Mouse (Mus musculus) myocyte (in vitro differentiated cells): ENCODE data around the gene Dnlz. TPM values are rescaled to one million over a fixed set of nuclear protein-coding genes. Genes with fewer than 3 reads are reported as not detected.

ENCODE experiments used
- H3K27me3 ChIP-seq: one replicate; pipeline ENCODE4 v1.6.1; 2011; ENCODE audit not compliant: control insufficient read depth, insufficient read depth, insufficient read length
- H3K36me3 ChIP-seq: one replicate; pipeline ENCODE4 v1.6.1; 2011; ENCODE audit not compliant: control insufficient read depth, insufficient read depth
- H3K4me2 ChIP-seq: one replicate; pipeline ENCODE4 v1.6.1; 2011; ENCODE audit warnings: low read depth, control low read depth
- H3K4me3 ChIP-seq: one replicate; pipeline ENCODE4 v1.5.1; 2011; ENCODE audit warnings: mild to moderate bottlenecking, control low read depth, moderate library complexity
- H3K79me2 ChIP-seq: one replicate; pipeline ENCODE4 v1.6.1; 2011; ENCODE audit not compliant: control insufficient read depth, insufficient read depth
- H3ac ChIP-seq: one replicate; pipeline ENCODE4 v1.6.1; 2011; ENCODE audit not compliant: control insufficient read depth, insufficient read length
- CEBPB ChIP-seq: IDR thresholded peaks from 2 replicates; pipeline ENCODE4 v1.6.1; 2011; ENCODE audit warnings: mild to moderate bottlenecking, moderate library complexity; ENCODE audit not compliant: poor library complexity, insufficient read depth, severe bottlenecking
- E2F4 ChIP-seq: IDR thresholded peaks from one replicate; pipeline ENCODE4 v1.6.1; 2011; ENCODE audit warnings: mild to moderate bottlenecking, control low read depth, moderate library complexity; ENCODE audit not compliant: insufficient read depth
- MAX ChIP-seq: IDR thresholded peaks from one replicate; pipeline ENCODE4 v1.6.1; 2011; ENCODE audit warnings: low read depth, mild to moderate bottlenecking, control low read depth
- MYOD1 ChIP-seq, 3 experiments: IDR thresholded peaks; one replicate each; pipeline ENCODE4 v1.6.1; 2011; ENCODE audit warnings: control low read depth in 2 of 3, low read depth in 2 of 3, mild to moderate bottlenecking in 2 of 3, moderate library complexity in 1 of 3; ENCODE audit not compliant: insufficient read length in 2 of 3, control insufficient read depth in 1 of 3
- MYOG ChIP-seq, 3 experiments: IDR thresholded peaks; one replicate each; pipeline ENCODE4 v1.6.1; 2011; ENCODE audit warnings: control low read depth in 2 of 3, low read depth in 2 of 3, mild to moderate bottlenecking in 2 of 3; ENCODE audit not compliant: insufficient read length in 2 of 3, control insufficient read depth in 1 of 3, insufficient read depth in 1 of 3
- POLR2A ChIP-seq: IDR thresholded peaks from one replicate; pipeline ENCODE4 v1.6.1; 2011; ENCODE audit warnings: low read depth, mild to moderate bottlenecking, control low read depth, moderate library complexity; ENCODE audit not compliant: insufficient read length
- POLR2AphosphoS2 ChIP-seq: IDR thresholded peaks from one replicate; pipeline ENCODE4 v1.6.1; 2011; ENCODE audit warnings: low read depth, control low read depth; ENCODE audit not compliant: insufficient read length
- REST ChIP-seq: IDR thresholded peaks from one replicate; pipeline ENCODE4 v1.6.1; 2011; ENCODE audit warnings: mild to moderate bottlenecking, control low read depth, moderate library complexity; ENCODE audit not compliant: insufficient read depth, insufficient read length
- SRF ChIP-seq: IDR thresholded peaks from one replicate; pipeline ENCODE4 v1.6.1; 2011; ENCODE audit warnings: low read depth; ENCODE audit not compliant: control insufficient read depth, insufficient read length
- TCF12 ChIP-seq: IDR thresholded peaks from one replicate; pipeline ENCODE4 v1.6.1; 2011; ENCODE audit warnings: mild to moderate bottlenecking, control low read depth; ENCODE audit not compliant: poor library complexity, insufficient read depth, severe bottlenecking
- TCF3 ChIP-seq: IDR thresholded peaks from one replicate; pipeline ENCODE4 v1.6.1; 2011; ENCODE audit warnings: low read depth, control low read depth; ENCODE audit not compliant: insufficient read length
- USF1 ChIP-seq: IDR thresholded peaks from one replicate; pipeline ENCODE4 v1.6.1; 2011; ENCODE audit warnings: low read depth, mild to moderate bottlenecking, control low read depth, moderate library complexity
- polyA plus RNA-seq: library from polyadenylated mRNA; unstranded; fragments of >200 nt; fragmentation: generic; extraction: Trizol; gene quantifications from one replicate; pipeline ENCODE4 v1.2.1, GENCODE M21; 2012; ENCODE audit warnings: missing spikeins

Gene Dnlz
- polyA plus RNA-seq, 1 experiment: 28.4 TPM

DNA sequence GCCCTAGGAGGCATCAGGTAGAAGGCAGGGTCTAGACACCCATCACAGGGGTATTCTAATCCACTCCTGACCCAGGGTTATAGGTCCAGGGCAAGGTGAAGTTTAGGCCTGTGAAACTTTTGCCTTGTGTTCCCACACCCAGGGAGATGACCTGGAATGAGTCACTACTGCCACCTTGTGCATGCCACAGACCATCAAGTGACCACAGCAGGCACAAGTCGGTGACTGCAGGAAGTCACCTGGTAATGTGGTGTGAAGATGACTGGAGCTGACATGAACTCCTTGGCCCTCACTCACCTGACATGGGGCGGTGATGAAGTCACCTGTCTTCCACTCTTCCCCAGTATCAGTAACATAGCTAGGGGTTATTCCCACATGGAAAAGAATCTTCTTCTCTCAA lies 39.1 kb downstream of the Dnlz start:
- no peak overlapping the region for H3K4me3 ChIP-seq
- peaks cover 2% of the 10 kb centered on the region for H3K79me2 ChIP-seq
- no peak overlapping the region for H3ac ChIP-seq
- TF ChIP-seq MYOG (IDR thresholded peaks at IDR 0.05; ENCODE audit: control insufficient read depth in 1 of 3, insufficient read depth in 1 of 3, insufficient read length in 2 of 3, low read depth in 2 of 3): no peak
- no peak for TF ChIP-seq REST
- TF ChIP-seq POLR2A: no peak
- TF ChIP-seq SRF: no peak
- no peak for TF ChIP-seq MAX
- no peak for TF ChIP-seq MYOD1 (IDR thresholded peaks at IDR 0.05; ENCODE audit: control insufficient read depth in 1 of 3, insufficient read length in 2 of 3, low read depth in 2 of 3)
- no peak for TF ChIP-seq POLR2AphosphoS2
- no peak for TF ChIP-seq E2F4
- no peak for TF ChIP-seq USF1
- TF ChIP-seq CEBPB: no peak
- TF ChIP-seq TCF12: no peak
- TF ChIP-seq TCF3: no peak
- no peaks in the 10 kb centered on the region for H3K36me3 ChIP-seq
- no peak overlapping the region for H3K4me2 ChIP-seq
- H3K27me3 ChIP-seq: no peaks in the 10 kb centered on the region

DNA sequence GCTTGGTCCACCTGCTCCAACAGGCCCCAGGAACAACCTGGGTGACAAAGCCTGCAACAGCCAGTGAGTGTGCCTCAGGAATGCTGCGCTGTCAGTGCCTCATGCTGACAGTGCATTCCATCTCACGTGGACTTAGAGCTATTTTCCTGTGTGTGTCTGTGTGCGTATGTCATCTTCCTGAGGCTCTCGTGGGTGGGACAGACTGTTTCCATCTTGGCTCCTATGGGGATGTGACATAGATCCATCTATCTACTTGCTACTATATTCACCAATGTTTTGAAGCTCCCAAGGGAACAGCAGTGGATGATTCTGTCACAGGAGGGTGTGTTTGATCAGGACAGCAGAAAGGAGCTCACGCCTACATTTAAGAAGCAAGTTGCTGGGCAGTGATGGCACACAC lies 40.0 kb downstream of the Dnlz start:
- Histone ChIP-seq H3K36me3 (no peaks in the 10 kb centered on the region), H3ac (no peak overlapping the region), H3K79me2 (no peaks in the 10 kb centered on the region), H3K4me2 (no peak overlapping the region), H3K27me3 (no peaks in the 10 kb centered on the region), H3K4me3 (no peak overlapping the region)
- TF ChIP-seq POLR2AphosphoS2 (no peak), TCF12 (no peak), SRF (no peak), USF1 (no peak), CEBPB (no peak), MYOG (IDR thresholded peaks at IDR 0.05; ENCODE audit: control insufficient read depth in 1 of 3, insufficient read depth in 1 of 3, insufficient read length in 2 of 3, low read depth in 2 of 3) (no peak), MYOD1 (IDR thresholded peaks at IDR 0.05; ENCODE audit: control insufficient read depth in 1 of 3, insufficient read length in 2 of 3, low read depth in 2 of 3) (no peak), MAX (no peak), POLR2A (no peak), TCF3 (no peak), E2F4 (no peak), REST (no peak)

DNA sequence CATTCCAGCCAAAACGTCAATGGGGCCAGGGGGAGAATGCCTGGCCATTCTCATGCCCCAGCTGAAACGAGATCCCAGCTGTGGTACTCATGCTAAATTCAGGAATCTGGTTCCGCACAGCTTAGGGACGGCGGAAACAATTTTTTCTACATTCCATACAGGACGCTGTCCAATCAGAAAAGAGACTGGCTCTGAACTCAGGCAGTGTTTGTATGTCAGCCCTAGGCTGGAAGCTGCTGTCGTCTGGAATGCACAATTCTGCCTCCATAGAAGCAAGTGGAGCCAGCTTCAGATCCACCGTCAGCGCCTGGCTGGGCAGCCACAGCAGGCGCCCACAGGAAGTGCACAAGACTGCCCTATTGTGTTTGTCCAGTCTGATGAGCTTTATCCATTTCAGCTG lies 42.2 kb downstream of the Dnlz start:
- Histone ChIP-seq H3K4me3 (no peak overlapping the region), H3ac (no peak overlapping the region), H3K4me2 (peak overlapping the region; percentile 64), H3K79me2 (no peaks in the 10 kb centered on the region), H3K36me3 (no peaks in the 10 kb centered on the region), H3K27me3 (no peaks in the 10 kb centered on the region)
- TF ChIP-seq CEBPB (no peak), MYOG (IDR thresholded peaks at IDR 0.05; ENCODE audit: control insufficient read depth in 1 of 3, insufficient read depth in 1 of 3, insufficient read length in 2 of 3, low read depth in 2 of 3) (no peak), MAX (no peak), TCF3 (no peak), E2F4 (no peak)

DNA sequence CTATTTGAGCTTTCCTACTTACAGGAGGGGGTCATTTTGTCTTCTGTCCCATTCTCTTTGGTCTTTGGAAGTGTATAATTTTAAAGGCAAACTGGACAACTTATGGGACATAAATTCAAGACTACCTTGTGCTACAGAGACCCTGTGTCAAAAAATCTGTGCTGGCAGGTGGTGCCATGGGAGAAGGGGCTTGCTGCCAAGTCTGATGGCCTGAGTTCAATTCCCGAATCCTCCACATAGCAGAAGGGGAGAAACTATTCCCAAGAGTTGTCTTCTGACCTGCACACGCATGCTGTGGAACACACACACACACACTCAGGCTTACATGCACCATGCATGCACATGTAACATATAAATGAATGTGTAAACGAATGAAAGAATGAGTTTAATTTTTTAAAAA lies 45.2 kb downstream of the Dnlz start:
- no peak overlapping the region for H3K4me2 ChIP-seq
- no peak overlapping the region for H3ac ChIP-seq
- no peaks in the 10 kb centered on the region for H3K79me2 ChIP-seq
- no peaks in the 10 kb centered on the region for H3K27me3 ChIP-seq
- no peaks in the 10 kb centered on the region for H3K36me3 ChIP-seq
- TF ChIP-seq POLR2AphosphoS2 (no peak), TCF3 (no peak), SRF (no peak), MYOD1 (IDR thresholded peaks at IDR 0.05; ENCODE audit: control insufficient read depth in 1 of 3, insufficient read length in 2 of 3, low read depth in 2 of 3) (no peak), REST (no peak), USF1 (no peak), E2F4 (no peak)
- H3K4me3 ChIP-seq: no peak overlapping the region

DNA sequence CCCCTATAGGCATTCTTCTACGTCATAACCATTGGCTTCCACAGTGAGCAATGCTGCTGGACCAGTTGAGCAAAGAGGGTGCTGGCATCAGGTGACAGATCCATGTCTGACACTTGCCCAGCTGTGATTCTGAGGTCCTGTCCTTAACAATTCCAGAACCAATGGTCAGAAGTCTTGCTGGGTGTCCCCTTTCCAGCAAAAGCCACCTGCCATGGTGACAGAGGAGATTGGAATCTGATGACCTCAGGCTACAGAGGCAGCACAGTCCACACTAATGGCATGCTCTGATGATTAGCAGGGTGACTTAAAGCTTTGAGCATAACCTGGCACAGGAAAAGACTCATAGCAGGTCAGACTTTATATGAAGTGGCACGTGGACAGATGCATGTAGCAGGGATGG lies 46.4 kb downstream of the Dnlz start:
- TF ChIP-seq E2F4: no peak
- TF ChIP-seq MAX: no peak
- TF ChIP-seq TCF12: no peak
- no peak for TF ChIP-seq TCF3
- TF ChIP-seq REST: no peak
- TF ChIP-seq MYOD1 (IDR thresholded peaks at IDR 0.05; ENCODE audit: control insufficient read depth in 1 of 3, insufficient read length in 2 of 3, low read depth in 2 of 3): peak; percentile 8 to 65 (median 12)
- TF ChIP-seq MYOG (IDR thresholded peaks at IDR 0.05; ENCODE audit: control insufficient read depth in 1 of 3, insufficient read depth in 1 of 3, insufficient read length in 2 of 3, low read depth in 2 of 3): peak in 2 of 3 experiments; percentile 14 to 59
- TF ChIP-seq USF1: no peak

More for the DNA sequence above, 46.4 kb downstream of the Dnlz start:
- H3K79me2 ChIP-seq: no peaks in the 10 kb centered on the region
- no peak overlapping the region for H3K4me3 ChIP-seq
- H3ac ChIP-seq: no peak overlapping the region
- H3K4me2 ChIP-seq: no peak overlapping the region
- H3K27me3 ChIP-seq: no peaks in the 10 kb centered on the region
- no peaks in the 10 kb centered on the region for H3K36me3 ChIP-seq
